Mouse (Mus musculus) lung, postnatal 0 days (tissue): ENCODE results near the gene Ttll2.
"Not testable (repeated sequence)": the region's sequence is repeated elsewhere in the genome, so short reads cannot be mapped to it uniquely, and the experiment has no call there.

Experiments used
- CTCF ChIP-seq: IDR thresholded peaks from 2 replicates; pipeline ENCODE4 v1.5.1; 2016; ENCODE audit warnings: antibody characterized with exemption, mild to moderate bottlenecking
- EP300 ChIP-seq: IDR thresholded peaks from 2 replicates; pipeline ENCODE4 v1.6.1; 2016; ENCODE audit warnings: antibody characterized with exemption, mild to moderate bottlenecking, control low read depth

- TF ChIP-seq CTCF, EP300: not testable (repeated sequence)
Measured at GRCm38 (mm10) chr17:7359806-7360205, 7.3 kb upstream of the Ttll2 start.
